Mouse (Mus musculus) left cerebral cortex, adult 18-20 months (tissue): ENCODE results near the gene Lrrc47. TPM values are rescaled to one million over a fixed set of nuclear protein-coding genes. Genes with fewer than 3 reads are reported as not detected.

Experiments used
- total RNA-seq, 2 experiments: library from RNA; stranded (reverse); gene quantifications; 2 replicates each; pipeline ENCODE4 v1.2.3; 2021

The Lrrc47 gene
- total RNA-seq, 2 experiments from 2014 or later, result 59.7 to 69.2 TPM

Other genes with a start within 250 kb of the Lrrc47 start
- gene A430005L14Rik, start 54.5 kb upstream of the Lrrc47 start, total RNA-seq, result 10 to 100 TPM; 25.3 to 25.6 TPM
- gene Dffb, start 36.6 kb upstream of the Lrrc47 start, total RNA-seq, result 10 to 100 TPM; 12.7 to 14.8 TPM
- gene Cep104, start 36.5 kb upstream of the Lrrc47 start, total RNA-seq, result 10 to 100 TPM; 33.2 to 33.9 TPM
- 10 to 100 TPM; 10.0 to 15.0 TPM for gene Smim1, start 14.5 kb downstream of the Lrrc47 start, total RNA-seq
- not detected for gene Ccdc27, start 30.9 kb downstream of the Lrrc47 start, total RNA-seq
- under 1 TPM; 0.26 to 0.86 TPM for gene Trp73, start 128.5 kb downstream of the Lrrc47 start, total RNA-seq
- gene Wrap73, start 130.6 kb downstream of the Lrrc47 start, total RNA-seq, result 10 to 100 TPM; 31.3 to 34.8 TPM
- gene Tprgl, start 148.9 kb downstream of the Lrrc47 start, total RNA-seq, result 100 to 1,000 TPM; 172 to 194 TPM
- gene Megf6, start 159.0 kb downstream of the Lrrc47 start, total RNA-seq, result 1 to 10 TPM; 2.5 to 5.0 TPM